Mouse (Mus musculus) heart, adult 2 months (tissue): ENCODE results near the gene Mfge8. TPM values are rescaled to one million over a fixed set of nuclear protein-coding genes. Genes with fewer than 3 reads are reported as not detected.

Experiments used
- DNase-seq, 2 experiments: peaks; one replicate each; pipeline ENCODE4 v3.0.0; 2021
- H3K27ac ChIP-seq: fragments of 200-600 bp; 2 replicates; pipeline ENCODE4 v1.8.1; 2022
- H3K27me3 ChIP-seq: fragments of 200-500 bp; 2 replicates; pipeline ENCODE4 v1.6.1; 2012; ENCODE audit warnings: mild to moderate bottlenecking, low read length, inconsistent platforms, mixed read lengths; ENCODE audit not compliant: control insufficient read depth, insufficient read depth
- H3K36me3 ChIP-seq: fragments of 200-500 bp; 2 replicates; pipeline ENCODE4 v1.6.1; 2012; ENCODE audit warnings: low read length, inconsistent platforms; ENCODE audit not compliant: control insufficient read depth, insufficient read depth
- H3K4me1 ChIP-seq: fragments of 200-500 bp; 2 replicates; pipeline ENCODE4 v1.6.1; 2011; ENCODE audit warnings: low read length; ENCODE audit not compliant: control insufficient read depth, insufficient read depth
- H3K4me3 ChIP-seq: fragments of 200-600 bp; 2 replicates; pipeline ENCODE4 v1.8.1; 2022
- H3K79me2 ChIP-seq: fragments of 200-500 bp; replicated peaks from 2 replicates; pipeline ENCODE4 v1.6.1; 2012; ENCODE audit warnings: mild to moderate bottlenecking, inconsistent platforms, low read length, moderate library complexity, mixed read lengths; ENCODE audit not compliant: control insufficient read depth, insufficient read depth
- H3K9ac ChIP-seq: fragments of 200-500 bp; 2 replicates; pipeline ENCODE4 v1.6.1; 2012; ENCODE audit warnings: low read depth, mild to moderate bottlenecking, control low read depth, inconsistent platforms, low read length, mixed read lengths
- CTCF ChIP-seq: fragments of 200-600 bp; IDR thresholded peaks from 2 replicates; pipeline ENCODE4 v1.8.1; 2022; ENCODE audit warnings: antibody characterized with exemption, mild to moderate bottlenecking, moderate library complexity
- EP300 ChIP-seq: fragments of 200-500 bp; IDR thresholded peaks from 2 replicates; pipeline ENCODE4 v1.6.1; 2011; ENCODE audit warnings: low read depth, low read length, control low read depth; ENCODE audit not compliant: insufficient read depth
- POLR2A ChIP-seq: fragments of 200-500 bp; IDR thresholded peaks from 2 replicates; pipeline ENCODE4 v1.6.1; 2011; ENCODE audit warnings: mild to moderate bottlenecking, low read depth, low read length, control low read depth; ENCODE audit not compliant: insufficient read depth
- WGBS: fragments of 180-500 bp; shearing (Covaris S2); methylation state at CpG from one replicate; pipeline ENCODE4 v1.1.7; 2018; 5-methylcytosine and 5-hydroxymethylcytosine counted together
- intact Hi-C: fragments of 180-260 bp; cut with DNase I; formaldehyde crosslinking; loops from one replicate; pipeline ENCODE4 v1.15.1; 2025
- long read RNA-seq: library from polyadenylated mRNA; stranded (forward); transcript quantifications from one replicate; pipeline ENCODE4 v2.0.0, GENCODE M21; 2021
- polyA plus RNA-seq: library from polyadenylated mRNA; depleted of rRNA; stranded (reverse); fragments of >200 nt; gene quantifications from 2 replicates; pipeline ENCODE4 v1.2.3, GENCODE M21; 2012; rRNA removed
- total RNA-seq, 2 experiments: library from RNA; stranded (reverse); gene quantifications; 2 replicates each; pipeline ENCODE4 v1.2.3; 2021

Gene Mfge8
- 100 to 1,000 TPM; 122 to 133 TPM for total RNA-seq
- polyA plus RNA-seq = 172 and 178 TPM in 2 replicates
- long read RNA-seq, transcript Mfge8-201 (10 exons, 2,125 nt) = minor isoform, 13 of 157 reads
- long read RNA-seq, transcript Mfge8-202 (9 exons, 2,008 nt) = major isoform, 129 of 157 reads
- long read RNA-seq, partial matches to known transcripts = 7 of 157 reads
- long read RNA-seq, other reads (novel, unspliced or antisense) = 5 of 157 reads

DNA sequence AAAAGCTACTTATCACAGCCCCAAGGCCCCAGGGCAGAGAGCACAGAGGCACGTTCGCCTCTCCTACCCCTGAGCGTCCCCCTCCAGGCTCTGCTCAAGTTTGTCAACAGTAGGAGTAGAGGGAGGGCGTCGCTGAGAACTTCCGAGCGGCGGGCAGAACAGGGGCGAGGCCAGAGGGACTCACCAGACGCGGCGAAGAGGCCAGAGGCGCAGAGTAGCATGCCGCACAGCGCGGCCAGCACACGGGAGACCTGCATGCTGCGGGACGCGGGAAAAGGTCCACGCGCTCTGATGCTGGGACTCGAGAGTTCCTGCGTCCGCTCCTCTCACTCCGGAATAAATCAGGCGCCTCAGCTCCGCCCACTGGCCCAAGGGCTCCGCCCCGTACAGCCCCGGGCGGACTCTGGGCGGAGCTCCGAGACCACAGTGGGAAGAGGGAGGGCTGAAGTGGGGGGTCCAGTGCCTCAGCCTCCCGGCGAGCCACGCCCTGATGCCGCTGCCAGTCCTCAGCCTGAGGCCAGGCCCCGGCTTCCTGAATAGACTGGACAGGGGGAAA lies at the start of gene Mfge8:
Mfge8 (minus strand) TSS at position 350 of the 556 bp plus-strand sequence.
- WGBS = under 1% methylated on average over 39 of the region's 39 CpGs
- H3K4me3 ChIP-seq = peak within 1 kb of the TSS; percentile 69
- H3K36me3 ChIP-seq = no peaks in the 10 kb centered on the region
- intact Hi-C loops = loop anchor here (5.0 kb wide), 1 partner anchor 319 kb away; the partner anchor contains the start of gene Polg
- peak within 1 kb of the TSS; percentile 96 for H3K27ac ChIP-seq
- H3K27me3 ChIP-seq = no peaks in the 10 kb centered on the region
- DNase-seq = peak; percentile 96 to 98
- TF ChIP-seq POLR2A = peak; percentile 98
- TF ChIP-seq EP300 = peak; percentile 28; the same call in 1 of the 2 replicates
- TF ChIP-seq CTCF = 0 out of 2 replicates have a peak, but pooled peaks have one; percentile 9
- H3K9ac ChIP-seq = peak within 1 kb of the TSS; percentile 85
- peaks cover 2% of the 10 kb centered on the region; the same call in 1 of the 2 replicates for H3K79me2 ChIP-seq
- peaks cover 6% of the 10 kb centered on the region for H3K4me1 ChIP-seq

DNA sequence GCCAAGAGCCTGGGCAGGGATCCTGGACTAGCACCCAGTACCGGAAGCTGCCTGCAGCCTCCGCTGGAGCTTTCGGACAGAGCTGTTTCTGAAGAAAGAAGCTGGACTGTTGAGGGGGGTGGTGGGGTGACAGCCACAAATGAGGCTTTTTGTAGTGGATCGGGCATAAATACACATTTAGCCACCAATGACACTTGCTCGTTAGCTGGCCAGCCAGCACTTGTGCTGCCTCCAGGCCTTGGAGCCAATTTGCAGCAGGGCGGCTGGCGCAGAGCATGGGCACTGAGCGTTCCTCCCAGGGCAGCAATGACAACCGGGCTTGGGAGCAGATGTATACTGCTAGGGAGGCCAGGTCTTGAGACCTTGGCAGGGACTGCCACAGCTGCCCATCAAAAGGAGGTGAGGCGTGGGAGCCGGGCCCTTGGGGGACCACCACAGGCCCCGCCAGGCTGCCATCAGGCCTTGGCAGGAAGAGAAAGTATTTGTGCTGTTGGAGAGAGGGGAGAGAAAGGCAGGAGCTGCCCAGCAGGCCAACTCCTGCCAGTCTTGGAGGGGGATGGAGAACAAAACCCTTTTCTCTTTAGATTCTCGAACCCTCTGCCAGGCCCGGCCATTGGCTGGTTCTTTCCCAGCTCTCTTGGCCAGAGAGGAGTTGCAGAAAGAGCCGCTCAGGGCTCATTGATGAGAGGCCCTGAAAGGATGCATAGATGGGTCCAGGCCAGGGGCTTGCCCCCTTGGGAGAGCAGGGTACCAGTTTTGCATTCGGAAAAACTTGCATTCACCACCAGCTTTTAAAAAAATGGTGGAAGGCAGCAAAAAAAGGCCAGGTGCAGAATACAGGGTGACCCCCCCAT lies 45.9 kb upstream of the Mfge8 start:
- peaks cover 7% of the 10 kb centered on the region for H3K4me1 ChIP-seq
- 73% methylated on average over 16 of the region's 16 CpGs for WGBS
- intact Hi-C loops = no loop called here
- H3K27ac ChIP-seq = peak overlapping the region; percentile 40; the same call in 1 of the 2 replicates
- H3K36me3 ChIP-seq = no peaks in the 10 kb centered on the region
- H3K79me2 ChIP-seq = no peaks in the 10 kb centered on the region
- no peaks in the 10 kb centered on the region for H3K27me3 ChIP-seq
- H3K9ac ChIP-seq = no peak overlapping the region
- peak; percentile 26 to 37 for DNase-seq
- TF ChIP-seq EP300 = no peak
- no peak for TF ChIP-seq CTCF
- TF ChIP-seq POLR2A = no peak
- H3K4me3 ChIP-seq = no peak overlapping the region

GRCm38 (mm10) chr7:79193936-79194335 lies 45.1 kb upstream of the Mfge8 start:
- intact Hi-C loops = no loop called here
- H3K36me3 ChIP-seq = no peaks in the 10 kb centered on the region
- H3K4me1 ChIP-seq = peaks cover 9% of the 10 kb centered on the region
- H3K27ac ChIP-seq = no peak overlapping the region; the same call in 1 of the 2 replicates
- no peak for DNase-seq
- no peaks in the 10 kb centered on the region for H3K27me3 ChIP-seq
- 32% methylated on average over 5 of the region's 5 CpGs for WGBS
- H3K4me3 ChIP-seq = no peak overlapping the region
- no peak overlapping the region for H3K9ac ChIP-seq
- TF ChIP-seq POLR2A = no peak
- no peaks in the 10 kb centered on the region for H3K79me2 ChIP-seq

- no peak overlapping the region for H3K9ac ChIP-seq
- intact Hi-C loops = no loop called here
- H3K4me3 ChIP-seq = no peak overlapping the region
- H3K27ac ChIP-seq = no peak overlapping the region
- peaks cover 9% of the 10 kb centered on the region for H3K4me1 ChIP-seq
- H3K36me3 ChIP-seq = no peaks in the 10 kb centered on the region
- H3K79me2 ChIP-seq = no peaks in the 10 kb centered on the region
- DNase-seq = no peak
- no peaks in the 10 kb centered on the region for H3K27me3 ChIP-seq
- 40% methylated on average over 5 of the region's 5 CpGs for WGBS
- TF ChIP-seq POLR2A = no peak
Measured at GRCm38 (mm10) chr7:79191501-79191900, 42.6 kb upstream of the Mfge8 start.

GRCm38 (mm10) chr7:79190592-79190991 lies 41.7 kb upstream of the Mfge8 start:
- no peaks in the 10 kb centered on the region for H3K36me3 ChIP-seq
- H3K27me3 ChIP-seq = no peaks in the 10 kb centered on the region
- no peak overlapping the region for H3K4me3 ChIP-seq
- H3K27ac ChIP-seq = no peak overlapping the region
- peaks cover 9% of the 10 kb centered on the region for H3K4me1 ChIP-seq
- intact Hi-C loops = no loop called here
- DNase-seq = no peak
- TF ChIP-seq CTCF (no peak), EP300 (no peak), POLR2A (no peak)
- no peak overlapping the region for H3K9ac ChIP-seq
- H3K79me2 ChIP-seq = no peaks in the 10 kb centered on the region
- 54% methylated on average over 3 of the region's 3 CpGs for WGBS

DNA sequence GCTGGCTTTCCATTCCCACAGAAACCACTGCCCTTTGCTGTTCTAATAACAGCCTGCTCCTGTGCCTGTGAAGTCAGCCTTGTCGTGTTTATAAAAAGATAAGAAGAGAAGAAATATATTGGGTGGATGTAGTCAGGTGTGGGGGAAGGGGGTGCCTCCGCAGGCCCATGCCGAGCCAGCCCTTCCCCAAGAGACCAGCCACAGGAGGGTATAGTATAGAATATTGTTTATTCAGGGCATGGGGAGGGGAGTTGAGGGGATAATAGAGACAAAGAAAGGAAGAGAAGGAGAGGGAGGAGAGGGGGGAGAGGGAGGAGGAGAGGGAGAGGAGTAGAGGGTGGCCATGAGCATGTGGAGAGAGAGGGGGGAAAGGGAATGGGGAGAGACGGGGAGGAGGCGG lies 40.4 kb upstream of the Mfge8 start:
- intact Hi-C loops = no loop called here
- 31% methylated on average over 3 of the region's 5 CpGs for WGBS
- H3K27ac ChIP-seq = no peak overlapping the region
- no peaks in the 10 kb centered on the region for H3K36me3 ChIP-seq
- no peak overlapping the region for H3K9ac ChIP-seq
- H3K27me3 ChIP-seq = no peaks in the 10 kb centered on the region
- H3K79me2 ChIP-seq = no peaks in the 10 kb centered on the region
- DNase-seq = no peak
- H3K4me1 ChIP-seq = peaks cover 6% of the 10 kb centered on the region
- H3K4me3 ChIP-seq = no peak overlapping the region
- no peak for TF ChIP-seq CTCF
- TF ChIP-seq POLR2A = no peak
- TF ChIP-seq EP300 = no peak
